Mouse (Mus musculus): ENCODE data around the gene Rpl10. TPM values are rescaled to one million over a fixed set of nuclear protein-coding genes. Genes with fewer than 3 reads are reported as not detected.

The Rpl10 gene
- polyA plus RNA-seq, 1 experiment, result 13.0 TPM

- Histone ChIP-seq H3K4me1 (ENCODE audit: control insufficient read depth, insufficient read depth, insufficient read length, low read length) (peaks cover 3% of the 10 kb centered on the region; the same call in 1 of the 2 replicates), H3K27ac (replicated peaks; ENCODE audit: low read depth, low read length) (peak overlapping the region; percentile 93)
Observed at GRCm38 (mm10) chrX:74254888-74255565, 15.6 kb upstream of the Rpl10 start.

GRCm38 (mm10) chrX:74257746-74258145 is 12.9 kb upstream of the Rpl10 start:
- H3K27ac ChIP-seq (replicated peaks; ENCODE audit: low read depth, low read length), result no peak overlapping the region
- no peak overlapping the region for H3K4me3 ChIP-seq (ENCODE audit: insufficient read depth, low read depth, low read length)
- H3K4me1 ChIP-seq (ENCODE audit: control insufficient read depth, insufficient read depth, insufficient read length, low read length), result peaks cover 3% of the 10 kb centered on the region; the same call in 1 of the 2 replicates

More at GRCm38 (mm10) chrX:74254888-74255565, 15.6 kb upstream of the Rpl10 start:
- H3K4me3 ChIP-seq (ENCODE audit: insufficient read depth, low read depth, low read length), result peak overlapping the region; percentile 88

- H3K4me1 ChIP-seq (ENCODE audit: control insufficient read depth, insufficient read depth, insufficient read length, low read length), result no peaks in the 10 kb centered on the region
- H3K27ac ChIP-seq (replicated peaks; ENCODE audit: low read depth, low read length), result peak overlapping the region; percentile 98
- peak overlapping the region; percentile 64 for H3K4me3 ChIP-seq (ENCODE audit: insufficient read depth, low read depth, low read length)
Observed at GRCm38 (mm10) chrX:74269736-74270061, 913 bp upstream of the Rpl10 start.

GRCm38 (mm10) chrX:74270902-74271551 is 415 bp downstream of the Rpl10 start:
- no peaks in the 10 kb centered on the region for H3K4me1 ChIP-seq (ENCODE audit: control insufficient read depth, insufficient read depth, insufficient read length, low read length)
- H3K27ac ChIP-seq (replicated peaks; ENCODE audit: low read depth, low read length), result peak overlapping the region; percentile 77

GRCm38 (mm10) chrX:74273422-74274322 is 3.1 kb downstream of the Rpl10 start:
- H3K27ac ChIP-seq (replicated peaks; ENCODE audit: low read depth, low read length), result no peak overlapping the region
- H3K4me1 ChIP-seq (ENCODE audit: control insufficient read depth, insufficient read depth, insufficient read length, low read length), result no peaks in the 10 kb centered on the region
- H3K4me3 ChIP-seq (ENCODE audit: insufficient read depth, low read depth, low read length), result no peak overlapping the region

More at GRCm38 (mm10) chrX:74270902-74271551, 415 bp downstream of the Rpl10 start:
- H3K4me3 ChIP-seq (ENCODE audit: insufficient read depth, low read depth, low read length), result peak overlapping the region; percentile 74

GRCm38 (mm10) chrX:74277916-74278315 is 7.3 kb downstream of the Rpl10 start:
- no peak overlapping the region for H3K4me3 ChIP-seq (ENCODE audit: insufficient read depth, low read depth, low read length)
- H3K4me1 ChIP-seq (ENCODE audit: control insufficient read depth, insufficient read depth, insufficient read length, low read length), result no peaks in the 10 kb centered on the region
- no peak overlapping the region for H3K27ac ChIP-seq (replicated peaks; ENCODE audit: low read depth, low read length)

- Histone ChIP-seq H3K4me3 (ENCODE audit: insufficient read depth, low read depth, low read length) (peak overlapping the region; percentile 85), H3K4me1 (ENCODE audit: control insufficient read depth, insufficient read depth, insufficient read length, low read length) (no peaks in the 10 kb centered on the region), H3K27ac (replicated peaks; ENCODE audit: low read depth, low read length) (peak overlapping the region; percentile 76)
Observed at GRCm38 (mm10) chrX:74281041-74281731, 10.6 kb downstream of the Rpl10 start.

GRCm38 (mm10) chrX:74281732-74282394 is 11.3 kb downstream of the Rpl10 start, which contains the start of the genes Taz and Dnase1l1:
Gene Taz, plus strand, starts transcription at chrX:74281912.
Gene Dnase1l1, minus strand, starts transcription at chrX:74282337.
- peak within 1 kb of the TSS; percentile 85 for H3K4me3 ChIP-seq (ENCODE audit: insufficient read depth, low read depth, low read length)
- H3K27ac ChIP-seq (replicated peaks; ENCODE audit: low read depth, low read length), result peak within 1 kb of the TSS; percentile 94

GRCm38 (mm10) chrX:74282395-74283091 is 11.9 kb downstream of the Rpl10 start:
- H3K4me3 ChIP-seq (ENCODE audit: insufficient read depth, low read depth, low read length), result peak overlapping the region; percentile 85
- H3K27ac ChIP-seq (replicated peaks; ENCODE audit: low read depth, low read length), result peak overlapping the region; percentile 94
- H3K4me1 ChIP-seq (ENCODE audit: control insufficient read depth, insufficient read depth, insufficient read length, low read length), result no peaks in the 10 kb centered on the region

More at GRCm38 (mm10) chrX:74281732-74282394, 11.3 kb downstream of the Rpl10 start, which contains the start of the genes Taz and Dnase1l1:
- H3K4me1 ChIP-seq (ENCODE audit: control insufficient read depth, insufficient read depth, insufficient read length, low read length), result no peaks in the 10 kb centered on the region

- no peaks in the 10 kb centered on the region for H3K4me1 ChIP-seq (ENCODE audit: control insufficient read depth, insufficient read depth, insufficient read length, low read length)
- H3K27ac ChIP-seq (replicated peaks; ENCODE audit: low read depth, low read length), result peak overlapping the region; percentile 94
- H3K4me3 ChIP-seq (ENCODE audit: insufficient read depth, low read depth, low read length), result peak overlapping the region; percentile 85
Observed at GRCm38 (mm10) chrX:74283092-74283437, 12.5 kb downstream of the Rpl10 start.

- Histone ChIP-seq H3K4me3 (ENCODE audit: insufficient read depth, low read depth, low read length) (no peak overlapping the region), H3K27ac (replicated peaks; ENCODE audit: low read depth, low read length) (no peak overlapping the region), H3K4me1 (ENCODE audit: control insufficient read depth, insufficient read depth, insufficient read length, low read length) (no peaks in the 10 kb centered on the region)
Observed at GRCm38 (mm10) chrX:74293431-74293830, 22.8 kb downstream of the Rpl10 start.

GRCm38 (mm10) chrX:74296538-74297448 is 26.2 kb downstream of the Rpl10 start, which contains the start of gene Atp6ap1:
Gene Atp6ap1, plus strand, starts transcription at chrX:74297097.
- Histone ChIP-seq H3K4me3 (ENCODE audit: insufficient read depth, low read depth, low read length) (peak within 1 kb of the TSS; percentile 86), H3K27ac (replicated peaks; ENCODE audit: low read depth, low read length) (peak within 1 kb of the TSS; percentile 84), H3K4me1 (ENCODE audit: control insufficient read depth, insufficient read depth, insufficient read length, low read length) (no peaks in the 10 kb centered on the region)

- Histone ChIP-seq H3K4me1 (ENCODE audit: control insufficient read depth, insufficient read depth, insufficient read length, low read length) (no peaks in the 10 kb centered on the region), H3K27ac (replicated peaks; ENCODE audit: low read depth, low read length) (no peak overlapping the region), H3K4me3 (ENCODE audit: insufficient read depth, low read depth, low read length) (no peak overlapping the region)
Observed at GRCm38 (mm10) chrX:74298348-74298747, 27.7 kb downstream of the Rpl10 start.

Measured in brown adipose tissue, adult 24 weeks (tissue).